Mouse (Mus musculus) liver, embryonic 14.5 days (tissue): ENCODE measurements at regions not wholly inside any gene's neighbourhood (a gene's known extent, or its start where the extent isn't known, plus 50 kb on each side); places are given as distances from the start of the nearest gene placed in this dataset.
"Not testable (repeated sequence)": the region's sequence is repeated elsewhere in the genome, so short reads cannot be mapped to it uniquely, and the experiment has no call there.

Experiments
- CTCF ChIP-seq: IDR thresholded peaks from 2 replicates; pipeline ENCODE4 v1.5.1; 2016; ENCODE audit warnings: antibody characterized with exemption, low read depth, control low read depth
- EP300 ChIP-seq: IDR thresholded peaks from 2 replicates; pipeline ENCODE4 v1.6.1; 2016; ENCODE audit warnings: antibody characterized with exemption, low read depth

- TF ChIP-seq CTCF, EP300: not testable (repeated sequence)
These were observed 261.7 kb upstream of the Gdi2 start for GRCm38 (mm10) chr13:3276130-3276529.
